Mouse (Mus musculus): ENCODE data around the gene Rnf26. TPM values are rescaled to one million over a fixed set of nuclear protein-coding genes. Genes with fewer than 3 reads are reported as not detected.

Gene Rnf26
- polyA plus RNA-seq, 1 experiment from 2014 or later: 61.4 TPM

DNA sequence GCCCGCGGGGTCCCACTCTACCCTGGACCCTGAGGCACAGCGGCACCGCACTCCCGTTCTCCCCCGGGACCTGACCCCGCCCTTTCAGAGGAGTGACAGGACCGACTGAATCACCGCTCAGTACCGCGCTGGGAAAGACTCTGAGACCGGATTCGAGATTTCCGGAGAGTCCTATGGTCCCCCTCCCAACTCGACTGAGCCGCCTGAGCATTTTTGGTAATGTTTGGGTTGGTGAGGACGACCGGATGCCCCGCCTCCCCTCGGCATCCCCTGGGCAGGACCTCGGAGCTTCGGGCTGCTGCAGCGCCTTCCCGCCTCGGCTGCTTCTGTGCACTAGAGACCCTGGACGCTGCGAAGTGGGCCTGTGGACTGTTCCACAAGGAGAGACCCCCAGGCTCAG lies 16.7 kb upstream of the Rnf26 start:
- Histone ChIP-seq H3K4me2 (ENCODE audit: low read depth, low read length) (peak overlapping the region; percentile 71), H3K27ac (replicated peaks; ENCODE audit: low read depth, low read length) (peak overlapping the region; percentile 66), H3K27me3 (replicated peaks; ENCODE audit: control insufficient read depth, insufficient read depth, low read length) (peaks cover 8% of the 10 kb centered on the region; the same call in 1 of the 2 replicates), H3K4me3 (ENCODE audit: low read depth, low read length) (peak overlapping the region; percentile 36), H3K9me3 (ENCODE audit: control insufficient read depth, low read length) (no peaks in the 10 kb centered on the region), H3K36me3 (ENCODE audit: control insufficient read depth, insufficient read depth, low read length) (no peaks in the 10 kb centered on the region), H3K4me1 (ENCODE audit: control insufficient read depth, insufficient read depth, low read length) (peaks cover 31% of the 10 kb centered on the region; the same call in 1 of the 2 replicates), H3K9ac (ENCODE audit: low read depth, low read length) (peak overlapping the region; percentile 63)
- peak; percentile 42 for ATAC-seq (ENCODE audit: low read depth)
- DNase-seq (ENCODE audit: low spot score): peak; percentile 86
- WGBS: under 1% methylated on average over 26 of the region's 27 CpGs

GRCm38 (mm10) chr9:44129633-44130032 lies 16.3 kb upstream of the Rnf26 start:
- H3K9ac ChIP-seq (ENCODE audit: low read depth, low read length): peak overlapping the region; percentile 63
- H3K4me3 ChIP-seq (ENCODE audit: low read depth, low read length): peak overlapping the region; percentile 36
- peaks cover 31% of the 10 kb centered on the region; the same call in 1 of the 2 replicates for H3K4me1 ChIP-seq (ENCODE audit: control insufficient read depth, insufficient read depth, low read length)
- DNase-seq (ENCODE audit: low spot score) (no peak), ATAC-seq (ENCODE audit: low read depth) (no peak)
- H3K27ac ChIP-seq (replicated peaks; ENCODE audit: low read depth, low read length): peak overlapping the region; percentile 66
- no peaks in the 10 kb centered on the region for H3K9me3 ChIP-seq (ENCODE audit: control insufficient read depth, low read length)
- H3K36me3 ChIP-seq (ENCODE audit: control insufficient read depth, insufficient read depth, low read length): no peaks in the 10 kb centered on the region
- peak overlapping the region; percentile 71 for H3K4me2 ChIP-seq (ENCODE audit: low read depth, low read length)
- H3K27me3 ChIP-seq (replicated peaks; ENCODE audit: control insufficient read depth, insufficient read depth, low read length): peaks cover 8% of the 10 kb centered on the region; the same call in 1 of the 2 replicates
- WGBS: 7% methylated on average over 6 of the region's 9 CpGs

GRCm38 (mm10) chr9:44127351-44127801 lies 14.1 kb upstream of the Rnf26 start:
- no peak for DNase-seq (ENCODE audit: low spot score)
- WGBS: 60% methylated on average over 3 of the region's 3 CpGs
- H3K27me3 ChIP-seq (replicated peaks; ENCODE audit: control insufficient read depth, insufficient read depth, low read length): no peaks in the 10 kb centered on the region; the same call in 1 of the 2 replicates
- H3K36me3 ChIP-seq (ENCODE audit: control insufficient read depth, insufficient read depth, low read length): no peaks in the 10 kb centered on the region
- no peak overlapping the region for H3K9ac ChIP-seq (ENCODE audit: low read depth, low read length)
- ATAC-seq (ENCODE audit: low read depth): no peak
- no peak overlapping the region for H3K4me3 ChIP-seq (ENCODE audit: low read depth, low read length)
- no peaks in the 10 kb centered on the region for H3K9me3 ChIP-seq (ENCODE audit: control insufficient read depth, low read length)
- peaks cover 19% of the 10 kb centered on the region; the same call in 1 of the 2 replicates for H3K4me1 ChIP-seq (ENCODE audit: control insufficient read depth, insufficient read depth, low read length)
- no peak overlapping the region for H3K4me2 ChIP-seq (ENCODE audit: low read depth, low read length)
- no peak overlapping the region for H3K27ac ChIP-seq (replicated peaks; ENCODE audit: low read depth, low read length)

DNA sequence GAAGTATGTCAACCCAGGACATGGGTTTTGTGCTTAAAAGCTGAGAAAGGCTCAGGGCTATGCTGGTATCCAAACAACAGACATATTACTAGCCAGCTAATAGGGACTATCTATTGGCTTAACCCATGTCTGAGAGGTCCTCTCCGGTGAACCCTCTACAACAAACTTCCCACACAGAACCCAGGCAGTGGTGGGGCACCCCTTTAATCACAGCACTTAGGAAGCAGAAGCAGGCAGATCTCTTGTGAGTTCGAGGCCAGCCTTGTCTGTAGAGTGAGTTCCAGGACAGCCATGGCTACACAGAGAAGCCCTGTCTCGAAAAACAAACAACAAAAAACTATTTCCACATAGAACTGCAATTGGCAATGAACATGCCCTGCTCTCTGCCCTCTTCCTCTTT lies 13.4 kb upstream of the Rnf26 start:
- no peak for ATAC-seq (ENCODE audit: low read depth)
- H3K9ac ChIP-seq (ENCODE audit: low read depth, low read length): no peak overlapping the region
- H3K4me1 ChIP-seq (ENCODE audit: control insufficient read depth, insufficient read depth, low read length): peaks cover 19% of the 10 kb centered on the region; the same call in 1 of the 2 replicates
- H3K4me3 ChIP-seq (ENCODE audit: low read depth, low read length): no peak overlapping the region
- H3K27ac ChIP-seq (replicated peaks; ENCODE audit: low read depth, low read length): no peak overlapping the region
- no peaks in the 10 kb centered on the region for H3K36me3 ChIP-seq (ENCODE audit: control insufficient read depth, insufficient read depth, low read length)
- no peak for DNase-seq (ENCODE audit: low spot score)
- H3K9me3 ChIP-seq (ENCODE audit: control insufficient read depth, low read length): no peaks in the 10 kb centered on the region
- WGBS: 86% methylated on average over 3 of the region's 3 CpGs
- no peaks in the 10 kb centered on the region for H3K27me3 ChIP-seq (replicated peaks; ENCODE audit: control insufficient read depth, insufficient read depth, low read length)
- no peak overlapping the region for H3K4me2 ChIP-seq (ENCODE audit: low read depth, low read length)

GRCm38 (mm10) chr9:44125546-44126428 lies 12.5 kb upstream of the Rnf26 start:
- ATAC-seq (ENCODE audit: low read depth): 0 out of 2 replicates have a peak, but pooled peaks have one; percentile 56
- 0 out of 2 replicates have a peak overlapping the region, but pooled peaks have one; percentile 21 for H3K9ac ChIP-seq (ENCODE audit: low read depth, low read length)
- peak overlapping the region; percentile 47 for H3K4me2 ChIP-seq (ENCODE audit: low read depth, low read length)

DNA sequence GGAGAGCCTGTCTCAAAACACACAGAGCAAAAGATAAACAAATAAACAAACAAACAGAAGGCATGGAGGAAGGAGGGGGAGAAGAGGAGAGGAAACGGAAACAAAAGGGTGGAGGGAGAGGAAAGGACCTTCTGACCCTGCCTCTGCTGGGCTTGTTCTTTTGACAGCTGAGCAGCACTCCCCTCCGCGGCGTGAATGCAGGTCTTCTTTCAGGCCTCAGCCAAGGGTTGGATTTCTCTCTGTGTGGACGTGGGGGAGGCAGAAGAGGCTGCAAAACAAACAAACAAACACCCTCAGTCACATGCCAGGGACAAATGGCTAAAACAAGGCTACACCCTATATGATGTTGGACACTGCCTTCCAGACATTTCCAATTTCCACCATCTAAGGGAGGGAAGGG lies 11.7 kb upstream of the Rnf26 start:
- Histone ChIP-seq H3K9me3 (ENCODE audit: control insufficient read depth, low read length) (no peaks in the 10 kb centered on the region), H3K27me3 (replicated peaks; ENCODE audit: control insufficient read depth, insufficient read depth, low read length) (no peaks in the 10 kb centered on the region), H3K36me3 (ENCODE audit: control insufficient read depth, insufficient read depth, low read length) (no peaks in the 10 kb centered on the region), H3K9ac (ENCODE audit: low read depth, low read length) (no peak overlapping the region), H3K4me2 (ENCODE audit: low read depth, low read length) (no peak overlapping the region), H3K27ac (replicated peaks; ENCODE audit: low read depth, low read length) (no peak overlapping the region), H3K4me1 (ENCODE audit: control insufficient read depth, insufficient read depth, low read length) (peaks cover 9% of the 10 kb centered on the region; the same call in 1 of the 2 replicates), H3K4me3 (ENCODE audit: low read depth, low read length) (no peak overlapping the region)
- ATAC-seq (ENCODE audit: low read depth) (no peak), DNase-seq (ENCODE audit: low spot score) (no peak)
- WGBS: 37% methylated on average over 5 of the region's 5 CpGs

More at GRCm38 (mm10) chr9:44125546-44126428, 12.5 kb upstream of the Rnf26 start:
- Histone ChIP-seq H3K4me3 (ENCODE audit: low read depth, low read length) (no peak overlapping the region), H3K27me3 (replicated peaks; ENCODE audit: control insufficient read depth, insufficient read depth, low read length) (no peaks in the 10 kb centered on the region), H3K27ac (replicated peaks; ENCODE audit: low read depth, low read length) (peak overlapping the region; percentile 50), H3K36me3 (ENCODE audit: control insufficient read depth, insufficient read depth, low read length) (no peaks in the 10 kb centered on the region), H3K9me3 (ENCODE audit: control insufficient read depth, low read length) (no peaks in the 10 kb centered on the region), H3K4me1 (ENCODE audit: control insufficient read depth, insufficient read depth, low read length) (peaks cover 17% of the 10 kb centered on the region; the same call in 1 of the 2 replicates)
- 30% methylated on average over 18 of the region's 18 CpGs for WGBS
- peak; percentile 94 for DNase-seq (ENCODE audit: low spot score)

- WGBS: 68% methylated on average over 6 of the region's 6 CpGs
- ATAC-seq (ENCODE audit: low read depth): no peak
- no peak for DNase-seq (ENCODE audit: low spot score)
These were observed 11.0 kb upstream of the Rnf26 start for GRCm38 (mm10) chr9:44124317-44124716.

GRCm38 (mm10) chr9:44119948-44120465 lies 6.7 kb upstream of the Rnf26 start:
- H3K9ac ChIP-seq (ENCODE audit: low read depth, low read length): no peak overlapping the region
- no peak for ATAC-seq (ENCODE audit: low read depth)

More at GRCm38 (mm10) chr9:44124317-44124716, 11.0 kb upstream of the Rnf26 start:
- no peak overlapping the region for H3K27ac ChIP-seq (replicated peaks; ENCODE audit: low read depth, low read length)
- no peaks in the 10 kb centered on the region for H3K27me3 ChIP-seq (replicated peaks; ENCODE audit: control insufficient read depth, insufficient read depth, low read length)
- no peak overlapping the region for H3K4me2 ChIP-seq (ENCODE audit: low read depth, low read length)
- no peak overlapping the region for H3K9ac ChIP-seq (ENCODE audit: low read depth, low read length)
- H3K36me3 ChIP-seq (ENCODE audit: control insufficient read depth, insufficient read depth, low read length): no peaks in the 10 kb centered on the region
- peaks cover 5% of the 10 kb centered on the region; the same call in 1 of the 2 replicates for H3K4me1 ChIP-seq (ENCODE audit: control insufficient read depth, insufficient read depth, low read length)
- H3K4me3 ChIP-seq (ENCODE audit: low read depth, low read length): no peak overlapping the region
- no peaks in the 10 kb centered on the region for H3K9me3 ChIP-seq (ENCODE audit: control insufficient read depth, low read length)

More at GRCm38 (mm10) chr9:44119948-44120465, 6.7 kb upstream of the Rnf26 start:
- no peak for DNase-seq (ENCODE audit: low spot score)
- Histone ChIP-seq H3K9me3 (ENCODE audit: control insufficient read depth, low read length) (no peaks in the 10 kb centered on the region), H3K36me3 (ENCODE audit: control insufficient read depth, insufficient read depth, low read length) (no peaks in the 10 kb centered on the region), H3K4me2 (ENCODE audit: low read depth, low read length) (no peak overlapping the region), H3K4me3 (ENCODE audit: low read depth, low read length) (no peak overlapping the region), H3K4me1 (ENCODE audit: control insufficient read depth, insufficient read depth, low read length) (no peaks in the 10 kb centered on the region), H3K27me3 (replicated peaks; ENCODE audit: control insufficient read depth, insufficient read depth, low read length) (no peaks in the 10 kb centered on the region), H3K27ac (replicated peaks; ENCODE audit: low read depth, low read length) (no peak overlapping the region)
- WGBS: 82% methylated on average over 8 of the region's 8 CpGs
